Mouse (Mus musculus): ENCODE data around the gene Lcmt1. TPM values are rescaled to one million over a fixed set of nuclear protein-coding genes. Genes with fewer than 3 reads are reported as not detected.

Gene Lcmt1
- total and polyA plus RNA-seq, 3 experiments: 26.4 to 34.8 (median 27.6) TPM

DNA sequence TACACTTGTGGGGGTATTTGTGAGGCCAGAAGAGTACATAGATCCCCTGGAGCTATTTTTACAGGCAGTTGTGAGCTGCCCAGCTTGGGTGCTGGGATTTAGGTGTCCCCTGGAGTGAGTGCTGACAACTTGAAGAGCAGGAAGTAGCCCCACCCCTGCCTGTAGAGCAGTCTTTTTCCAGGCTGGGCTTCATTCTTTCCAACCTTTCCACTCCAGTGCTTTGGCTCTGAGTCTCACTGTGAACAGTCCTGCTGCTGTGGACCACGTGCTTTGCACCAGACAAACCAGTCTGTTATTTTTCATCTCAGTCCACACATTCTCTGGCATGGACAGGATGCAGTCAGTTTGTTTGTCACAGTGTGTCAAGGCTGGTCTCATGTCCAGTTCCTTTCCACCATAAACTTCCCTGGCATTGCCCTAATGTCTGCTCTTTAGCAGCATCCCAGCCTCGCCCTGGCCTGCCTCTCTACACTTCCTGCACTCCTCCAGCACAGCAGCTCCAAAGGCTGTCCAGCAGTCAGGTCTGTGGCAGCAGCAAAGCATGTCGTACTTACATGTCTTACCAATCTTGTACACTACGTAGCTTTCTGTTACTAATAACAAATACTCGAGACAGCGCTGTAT is 55.7 kb downstream of the Lcmt1 start:
- Histone ChIP-seq H3K9me3 (replicated peaks; ENCODE audit: low read length) (no peaks in the 10 kb centered on the region), H3K9ac (ENCODE audit: insufficient read depth, low read depth) (no peak overlapping the region), H3K79me2 (replicated peaks; ENCODE audit: control insufficient read depth, extremely low read depth, insufficient read depth, poor library complexity, severe bottlenecking) (no peaks in the 10 kb centered on the region), H3K4me2 (ENCODE audit: insufficient read depth, low read depth, poor library complexity, severe bottlenecking) (no peak overlapping the region), H3K27me3 (replicated peaks) (no peaks in the 10 kb centered on the region), H3K4me3 (replicated peaks in 1 of 3; ENCODE audit: low read depth in 2 of 3, low read length in 2 of 3, poor library complexity in 1 of 3) (no peak overlapping the region), H3K4me1 (ENCODE audit: control insufficient read depth in 1 of 2, insufficient read depth in 2 of 2) (peaks cover 0 to 7% of the 10 kb centered on the region in 2 experiments; a peak in 2 of 4 replicates), H3K36me3 (replicated peaks in 1 of 2; ENCODE audit: control insufficient read depth in 1 of 2, insufficient read depth in 1 of 2, low read length in 1 of 2) (peaks cover 10 to 64% of the 10 kb centered on the region in 2 experiments), H3K27ac (ENCODE audit: insufficient read depth, low read depth) (no peak overlapping the region)
- no peak for DNase-seq (ENCODE audit: extremely low read depth)
- in situ Hi-C loops (cut with MboI; ENCODE audit: low pct_ligation_motif_present, low pct_unique_long_range_greater_than_20kb, low sequenced_read_pairs) (no loop called here), dilution Hi-C loops (cut with MboI; ENCODE audit: extremely low pct_ligation_motif_present, extremely low pct_unique_long_range_greater_than_20kb, low sequenced_read_pairs) (no loop called here)
- no peak for TF ChIP-seq IRF4 (IDR thresholded peaks at IDR 0.05; ENCODE audit: low read depth, low read length)
- no peak for TF ChIP-seq PAX5 (IDR thresholded peaks at IDR 0.05; ENCODE audit: low read length)
- no peak for TF ChIP-seq SMC3 (IDR thresholded peaks at IDR 0.05; ENCODE audit: low read depth, low read length)
- no peak for TF ChIP-seq CTCF (conservative IDR thresholded peaks at IDR 0.05 in 1 of 2, IDR thresholded peaks at IDR 0.05 in 1 of 2; ENCODE audit: low read depth in 2 of 2, low read length in 2 of 2)
- TF ChIP-seq BHLHE40 (IDR thresholded peaks at IDR 0.05; ENCODE audit: low read depth, low read length): no peak
- no peak for TF ChIP-seq MXI1 (IDR thresholded peaks at IDR 0.05; ENCODE audit: low read depth, low read length)
- TF ChIP-seq MAFK (IDR thresholded peaks at IDR 0.05; ENCODE audit: insufficient replicate concordance, low read length): no peak
- no peak for TF ChIP-seq MAX (IDR thresholded peaks at IDR 0.05; ENCODE audit: low read length)
- TF ChIP-seq EP300 (IDR thresholded peaks at IDR 0.05; ENCODE audit: low read length): no peak

DNA sequence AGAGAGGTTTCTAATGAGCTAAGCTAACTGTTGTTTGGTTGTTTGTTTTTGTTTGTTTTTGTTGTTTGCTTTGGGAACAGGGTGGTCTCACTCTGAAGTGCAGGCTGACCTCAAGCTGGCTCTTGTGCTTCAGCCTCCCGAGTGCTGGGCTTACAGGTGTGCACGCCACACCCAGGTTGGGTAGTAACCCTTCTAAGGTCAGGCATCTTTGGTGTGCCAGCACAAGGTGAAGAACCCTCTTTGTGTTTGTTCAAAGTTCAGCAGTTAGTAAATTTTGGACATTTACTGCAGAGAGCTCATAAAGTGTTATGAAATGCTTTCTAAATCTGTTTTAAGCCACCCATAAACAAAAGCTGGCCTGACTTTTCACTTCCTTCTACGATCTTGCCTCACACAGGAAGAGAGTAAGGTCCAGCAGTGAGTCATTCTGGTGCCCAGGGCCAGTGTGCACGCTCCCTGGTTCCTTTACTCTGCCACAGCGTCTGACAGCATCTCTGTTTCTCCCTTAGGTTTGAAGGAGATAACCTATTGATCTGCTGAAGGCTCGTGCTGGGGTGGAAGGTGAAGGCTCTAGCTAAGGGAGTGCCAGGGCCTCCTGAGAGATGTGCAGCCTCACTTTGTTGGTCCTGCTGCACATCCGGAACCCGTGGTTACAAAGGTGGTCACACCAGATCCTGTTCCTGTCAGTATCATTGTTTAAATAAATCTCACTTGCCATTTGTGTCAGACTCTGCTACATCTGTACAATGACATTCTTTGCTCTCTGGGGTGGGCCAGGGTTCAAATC is 60.2 kb downstream of the Lcmt1 start:
- Histone ChIP-seq H3K4me3 (replicated peaks in 1 of 3; ENCODE audit: low read depth in 2 of 3, low read length in 2 of 3, poor library complexity in 1 of 3) (no peak overlapping the region), H3K27ac (ENCODE audit: insufficient read depth, low read depth) (no peak overlapping the region), H3K4me2 (ENCODE audit: insufficient read depth, low read depth, poor library complexity, severe bottlenecking) (no peak overlapping the region), H3K36me3 (replicated peaks in 1 of 2; ENCODE audit: control insufficient read depth in 1 of 2, insufficient read depth in 1 of 2, low read length in 1 of 2) (peaks cover 2 to 34% of the 10 kb centered on the region in 2 experiments), H3K27me3 (replicated peaks) (no peaks in the 10 kb centered on the region), H3K9ac (ENCODE audit: insufficient read depth, low read depth) (no peak overlapping the region), H3K4me1 (ENCODE audit: control insufficient read depth in 1 of 2, insufficient read depth in 2 of 2) (peaks cover 0 to 7% of the 10 kb centered on the region in 2 experiments; a peak in 2 of 4 replicates), H3K79me2 (replicated peaks; ENCODE audit: control insufficient read depth, extremely low read depth, insufficient read depth, poor library complexity, severe bottlenecking) (no peaks in the 10 kb centered on the region), H3K9me3 (replicated peaks; ENCODE audit: low read length) (no peaks in the 10 kb centered on the region)
- dilution Hi-C loops (cut with MboI; ENCODE audit: extremely low pct_ligation_motif_present, extremely low pct_unique_long_range_greater_than_20kb, low sequenced_read_pairs) (no loop called here), in situ Hi-C loops (cut with MboI; ENCODE audit: low pct_ligation_motif_present, low pct_unique_long_range_greater_than_20kb, low sequenced_read_pairs) (no loop called here)
- TF ChIP-seq NELFE (IDR thresholded peaks at IDR 0.05; ENCODE audit: low read depth, low read length) (no peak), UBTF (IDR thresholded peaks at IDR 0.05; ENCODE audit: low read depth, low read length) (no peak), CHD1 (IDR thresholded peaks at IDR 0.05; ENCODE audit: low read depth, low read length) (no peak), HCFC1 (IDR thresholded peaks at IDR 0.05; ENCODE audit: low read depth, low read length) (no peak), ZKSCAN1 (IDR thresholded peaks at IDR 0.05; ENCODE audit: borderline replicate concordance, low read depth, low read length) (no peak), MAZ (IDR thresholded peaks at IDR 0.05; ENCODE audit: low read depth, low read length) (no peak), KAT2A (IDR thresholded peaks at IDR 0.05; ENCODE audit: insufficient replicate concordance, low read length) (no peak), SIN3A (IDR thresholded peaks at IDR 0.05; ENCODE audit: low read length) (no peak), ETS1 (conservative IDR thresholded peaks at IDR 0.05; ENCODE audit: low read depth, low read length) (no peak)
- DNase-seq (ENCODE audit: extremely low read depth): no peak
